Mouse (Mus musculus) liver, embryonic 11.5 days (tissue): ENCODE results near the gene Cdk17. TPM values are rescaled to one million over a fixed set of nuclear protein-coding genes. Genes with fewer than 3 reads are reported as not detected.

ENCODE experiments used
- ATAC-seq: fragments of 200-750 bp; cut with Nextera tagmentation; replicated peaks from 2 replicates; pipeline ENCODE4 v1.8.0; 2017; ENCODE audit warnings: moderate number of reproducible peaks, mild to moderate bottlenecking, moderate TSS enrichment, moderate library complexity; ENCODE audit not compliant: low FRiP score
- DNase-seq: peaks from one replicate; pipeline ENCODE4 v3.0.0-alpha.2; 2017; ENCODE audit warnings: low spot score
- H3K27ac ChIP-seq: fragments of 300-500 bp; sonication (generic); 2 replicates; pipeline ENCODE4 v1.5.1; 2014; ENCODE audit warnings: mild to moderate bottlenecking, low read depth, low read length, control low read depth
- H3K27me3 ChIP-seq: fragments of 300-500 bp; sonication (generic); replicated peaks from 2 replicates; pipeline ENCODE4 v1.6.1; 2014; ENCODE audit warnings: low read length, mixed read lengths; ENCODE audit not compliant: control insufficient read depth, insufficient read depth
- H3K36me3 ChIP-seq: fragments of 300-500 bp; sonication (generic); 2 replicates; pipeline ENCODE4 v1.6.1; 2014; ENCODE audit warnings: mild to moderate bottlenecking, low read length, moderate library complexity, mixed read lengths; ENCODE audit not compliant: control insufficient read depth, insufficient read depth
- H3K4me1 ChIP-seq: fragments of 300-500 bp; sonication (generic); replicated peaks from 2 replicates; pipeline ENCODE4 v1.6.1; 2014; ENCODE audit warnings: low read length, mixed read lengths; ENCODE audit not compliant: control insufficient read depth, insufficient read depth
- H3K4me2 ChIP-seq: fragments of 300-500 bp; sonication (generic); 2 replicates; pipeline ENCODE4 v1.6.1; 2014; ENCODE audit warnings: mild to moderate bottlenecking, control low read depth, moderate library complexity
- H3K4me3 ChIP-seq: fragments of 300-500 bp; sonication (generic); 2 replicates; pipeline ENCODE4 v1.5.1; 2014; ENCODE audit warnings: low read depth, low read length, control low read depth
- H3K9ac ChIP-seq: fragments of 300-500 bp; sonication (generic); 2 replicates; pipeline ENCODE4 v1.6.1; 2014; ENCODE audit warnings: low read depth, low read length, control low read depth
- H3K9me3 ChIP-seq: fragments of 300-500 bp; sonication (generic); 2 replicates; pipeline ENCODE4 v1.6.1; 2016; ENCODE audit warnings: low read length, inconsistent platforms, mixed read lengths; ENCODE audit not compliant: control insufficient read depth
- WGBS: fragments of 180-500 bp; shearing (Covaris S2); extraction: QIAGEN DNeasy Blood & Tissue Kit; methylation state at CpG from one replicate; pipeline ENCODE4 v1.1.7; 2014; 5-methylcytosine and 5-hydroxymethylcytosine counted together
- polyA plus RNA-seq: library from polyadenylated mRNA; unstranded; fragments of >200 nt; fragmentation: Nextera tagmentation; extraction: Ambion mirVana; gene quantifications from 2 replicates; pipeline ENCODE4 v1.2.1, GENCODE M21; 2014

Gene Cdk17
- polyA plus RNA-seq, 1 experiment from 2014 or later = 23.1 TPM

GRCm38 (mm10) chr10:93269744-93270143 is 109.1 kb downstream of the Cdk17 start:
- Histone ChIP-seq H3K27me3 (no peaks in the 10 kb centered on the region), H3K4me2 (no peak overlapping the region), H3K9ac (no peak overlapping the region), H3K36me3 (no peaks in the 10 kb centered on the region; the same call in 1 of the 2 replicates), H3K4me3 (no peak overlapping the region), H3K4me1 (no peaks in the 10 kb centered on the region), H3K27ac (no peak overlapping the region), H3K9me3 (no peaks in the 10 kb centered on the region)
- ATAC-seq = no peak
- 57% methylated on average over 4 of the region's 4 CpGs for WGBS
- no peak for DNase-seq

GRCm38 (mm10) chr10:93270889-93271460 is 110.3 kb downstream of the Cdk17 start:
- Histone ChIP-seq H3K4me3 (no peak overlapping the region), H3K36me3 (no peaks in the 10 kb centered on the region; the same call in 1 of the 2 replicates), H3K27me3 (no peaks in the 10 kb centered on the region), H3K9ac (no peak overlapping the region), H3K4me1 (0 out of 2 replicates have a peak, but pooled peaks cover 4% of the 10 kb centered on the region), H3K4me2 (no peak overlapping the region), H3K27ac (no peak overlapping the region), H3K9me3 (no peaks in the 10 kb centered on the region)
- ATAC-seq = no peak
- 89% methylated on average over 6 of the region's 6 CpGs for WGBS
- DNase-seq = no peak

GRCm38 (mm10) chr10:93271831-93272230 is 111.2 kb downstream of the Cdk17 start:
- DNase-seq (no peak), ATAC-seq (no peak)
- H3K4me1 ChIP-seq = peaks cover 8% of the 10 kb centered on the region; the same call in 1 of the 2 replicates
- H3K4me2 ChIP-seq = no peak overlapping the region
- H3K9me3 ChIP-seq = no peaks in the 10 kb centered on the region
- 86% methylated on average over 7 of the region's 7 CpGs for WGBS
- no peak overlapping the region for H3K27ac ChIP-seq
- H3K4me3 ChIP-seq = no peak overlapping the region
- H3K9ac ChIP-seq = no peak overlapping the region
- no peaks in the 10 kb centered on the region for H3K27me3 ChIP-seq
- H3K36me3 ChIP-seq = no peaks in the 10 kb centered on the region

- H3K36me3 ChIP-seq = no peaks in the 10 kb centered on the region
- no peak overlapping the region for H3K4me2 ChIP-seq
- H3K4me3 ChIP-seq = no peak overlapping the region
- no peak for DNase-seq
- no peak overlapping the region for H3K27ac ChIP-seq
- 79% methylated on average over 14 of the region's 14 CpGs for WGBS
- H3K4me1 ChIP-seq = peaks cover 8% of the 10 kb centered on the region; the same call in 1 of the 2 replicates
- H3K9me3 ChIP-seq = no peaks in the 10 kb centered on the region
- no peak for ATAC-seq
- no peak overlapping the region for H3K9ac ChIP-seq
- no peaks in the 10 kb centered on the region for H3K27me3 ChIP-seq
These were observed 112.6 kb downstream of the Cdk17 start for GRCm38 (mm10) chr10:93272986-93273982.

GRCm38 (mm10) chr10:93274277-93274696 is 113.6 kb downstream of the Cdk17 start:
- Histone ChIP-seq H3K27ac (no peak overlapping the region), H3K27me3 (no peaks in the 10 kb centered on the region), H3K4me3 (no peak overlapping the region), H3K9ac (no peak overlapping the region), H3K4me1 (peaks cover 8% of the 10 kb centered on the region; the same call in 1 of the 2 replicates), H3K4me2 (no peak overlapping the region), H3K36me3 (no peaks in the 10 kb centered on the region; the same call in 1 of the 2 replicates), H3K9me3 (no peaks in the 10 kb centered on the region)
- no peak for ATAC-seq
- WGBS = 49% methylated on average over 2 of the region's 2 CpGs
- DNase-seq = no peak

- Histone ChIP-seq H3K9me3 (no peaks in the 10 kb centered on the region), H3K27me3 (no peaks in the 10 kb centered on the region), H3K27ac (no peak overlapping the region), H3K4me1 (peaks cover 8% of the 10 kb centered on the region; the same call in 1 of the 2 replicates), H3K9ac (no peak overlapping the region), H3K4me2 (no peak overlapping the region), H3K4me3 (no peak overlapping the region), H3K36me3 (no peaks in the 10 kb centered on the region; the same call in 1 of the 2 replicates)
- no peak for ATAC-seq
- WGBS = 70% methylated on average over 25 of the region's 25 CpGs
- no peak for DNase-seq
These were observed 114.8 kb downstream of the Cdk17 start for GRCm38 (mm10) chr10:93275212-93276136.

GRCm38 (mm10) chr10:93276349-93276763 is 115.7 kb downstream of the Cdk17 start:
- Histone ChIP-seq H3K9ac (no peak overlapping the region), H3K4me1 (peaks cover 8% of the 10 kb centered on the region; the same call in 1 of the 2 replicates), H3K27me3 (no peaks in the 10 kb centered on the region), H3K27ac (no peak overlapping the region), H3K4me3 (peak overlapping the region; percentile 17; the same call in 1 of the 2 replicates), H3K36me3 (no peaks in the 10 kb centered on the region; the same call in 1 of the 2 replicates), H3K4me2 (peak overlapping the region; percentile 58), H3K9me3 (no peaks in the 10 kb centered on the region)
- 31% methylated on average over 16 of the region's 16 CpGs for WGBS
- DNase-seq (no peak), ATAC-seq (no peak)

GRCm38 (mm10) chr10:93276857-93277256 is 116.2 kb downstream of the Cdk17 start:
- H3K4me2 ChIP-seq = peak overlapping the region; percentile 58
- no peaks in the 10 kb centered on the region for H3K27me3 ChIP-seq
- no peaks in the 10 kb centered on the region for H3K9me3 ChIP-seq
- peaks cover 8% of the 10 kb centered on the region; the same call in 1 of the 2 replicates for H3K4me1 ChIP-seq
- H3K4me3 ChIP-seq = no peak overlapping the region
- H3K9ac ChIP-seq = no peak overlapping the region
- H3K36me3 ChIP-seq = no peaks in the 10 kb centered on the region; the same call in 1 of the 2 replicates
- no peak for ATAC-seq
- H3K27ac ChIP-seq = no peak overlapping the region
- 68% methylated on average over 9 of the region's 9 CpGs for WGBS
- no peak for DNase-seq
